7 mouse cellular contexts compared by ENCODE assay signal in the genomic region with DNA sequence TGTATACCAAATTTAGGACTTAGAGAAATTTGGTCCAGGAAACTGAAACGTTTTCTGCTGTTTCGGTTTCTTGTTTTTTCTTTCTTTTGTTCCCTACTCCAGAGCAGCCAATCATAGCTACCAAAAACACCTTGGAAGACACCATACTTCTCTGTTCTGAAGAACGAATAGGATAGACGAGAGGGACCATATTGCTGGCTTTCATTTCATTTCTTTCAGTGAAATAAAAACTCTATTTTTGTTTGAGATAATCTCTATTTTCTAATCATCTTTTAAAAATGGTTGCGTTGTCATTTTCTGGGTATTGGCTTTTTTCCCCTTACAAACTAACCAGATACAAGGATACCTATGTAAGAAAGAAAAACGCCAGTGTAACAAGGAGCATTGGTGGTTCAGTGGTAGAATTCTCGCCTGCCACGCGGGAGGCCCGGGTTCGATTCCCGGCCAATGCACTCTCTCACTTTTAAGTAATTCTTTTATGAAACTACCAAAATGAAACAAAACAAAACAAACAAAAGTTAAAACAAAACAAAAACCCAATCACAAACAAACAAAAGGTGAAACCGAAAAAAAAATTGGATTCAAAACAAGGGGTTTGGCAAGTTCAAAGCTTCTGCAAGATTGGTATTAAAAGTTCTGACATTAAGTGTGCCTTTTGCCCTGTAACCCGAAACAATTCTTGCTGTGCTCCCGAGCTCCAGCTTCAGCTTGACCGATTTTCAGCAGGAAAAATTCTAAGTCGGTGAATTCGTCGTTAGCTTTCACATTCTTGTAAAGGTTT. TPM values are rescaled to one million over a fixed set of nuclear protein-coding genes. Genes with fewer than 3 reads are reported as not detected.
DNase-seq lines count a peak whose midpoint lies in the region; ATAC-seq lines count a peak whose summit lies in the region.

No protein-coding gene starts in this region.

- peak; percentile 83 for DNase-seq in NIH3T3 (ENCODE audit: low read depth)
- DNase-seq in cerebellum, adult 8-10 months: peak; percentile 81
- peak; percentile 68 to 71 for DNase-seq in frontal cortex, postnatal 25 days (ENCODE audit: low spot score in 2 of 2)
- peak; percentile 61 to 72 for DNase-seq in left cerebral cortex, postnatal 10 days (ENCODE audit: extremely low spot score in 1 of 2, low spot score in 2 of 2)
- peak; percentile 79 for DNase-seq in right cerebral cortex, postnatal 4 days

- peak; percentile 74 for ATAC-seq in hindbrain, embryonic 13.5 days (ENCODE audit: low FRiP score)

- H3K36me3 ChIP-seq in hindbrain, embryonic 13.5 days: no peaks in the 10 kb centered on the region
- H3K36me3 ChIP-seq in megakaryocyte, embryonic 14.5 days (replicated peaks; ENCODE audit: low read length): no peaks in the 10 kb centered on the region

- WGBS in hindbrain, embryonic 13.5 days: 0% methylated on average over 19 of the region's 19 CpGs

- no peaks in the 10 kb centered on the region for H3K9me3 ChIP-seq in hindbrain, embryonic 13.5 days
- H3K9me3 ChIP-seq in megakaryocyte, embryonic 14.5 days: no peaks in the 10 kb centered on the region

- peaks cover 9% of the 10 kb centered on the region for H3K4me1 ChIP-seq in hindbrain, embryonic 13.5 days (replicated peaks)
- H3K4me1 ChIP-seq in megakaryocyte, embryonic 14.5 days: peaks cover 34% of the 10 kb centered on the region

- peak overlapping the region; percentile 53; the same call in 1 of the 2 replicates for H3K9ac ChIP-seq in hindbrain, embryonic 13.5 days

- intact Hi-C loops in left cerebral cortex, postnatal 10 days (cut with DNase I): loop anchor here (5.0 kb wide), 2 partner anchors 215 to 1575 kb away; no protein-coding TSS in a partner anchor

- peak overlapping the region; percentile 66; the same call in 1 of the 2 replicates for H3K27ac ChIP-seq in hindbrain, embryonic 13.5 days

- no peaks in the 10 kb centered on the region for H3K27me3 ChIP-seq in hindbrain, embryonic 13.5 days
- no peaks in the 10 kb centered on the region for H3K27me3 ChIP-seq in megakaryocyte, embryonic 14.5 days (replicated peaks)

- H3K4me2 ChIP-seq in hindbrain, embryonic 13.5 days: peak overlapping the region; percentile 74

- peak overlapping the region; percentile 46 for H3K4me3 ChIP-seq in hindbrain, embryonic 13.5 days
- H3K4me3 ChIP-seq in megakaryocyte, embryonic 14.5 days (replicated peaks): peak overlapping the region; percentile 89

RNA-seq across cellular contexts. Expression of gene Hist1h4h, which starts 13.8 kb away (rescaled TPM):
- polyA plus RNA-seq in hindbrain, embryonic 13.5 days (2015; fragmentation: Nextera tagmentation; extraction: Ambion mirVana): 4.2 and 5.7 TPM in 2 replicates
- 100 to 1,000 TPM; 265 to 270 TPM for total RNA-seq in left cerebral cortex, postnatal 10 days (2021)
- polyA plus RNA-seq in megakaryocyte, embryonic 14.5 days (2012; ENCODE audit: insufficient read depth, low replicate concordance): 443 and 574 TPM in 2 replicates

RNA-seq across cellular contexts. Expression of gene Hist1h2af, which starts 16.7 kb away (rescaled TPM):
- polyA plus RNA-seq in hindbrain, embryonic 13.5 days (2015; fragmentation: Nextera tagmentation; extraction: Ambion mirVana): 2.4 TPM in 1 of 2 replicates, not detected in the other
- total RNA-seq in left cerebral cortex, postnatal 10 days (2021): 10 to 100 TPM; 27.0 to 28.3 TPM
- polyA plus RNA-seq in megakaryocyte, embryonic 14.5 days (2012; ENCODE audit: insufficient read depth, low replicate concordance): 37.2 and 163 TPM in 2 replicates

RNA-seq across cellular contexts. Expression of gene Hist1h3g, which starts 18.2 kb away (rescaled TPM):
- polyA plus RNA-seq in hindbrain, embryonic 13.5 days (2015; fragmentation: Nextera tagmentation; extraction: Ambion mirVana): 1.8 and 3.0 TPM in 2 replicates
- total RNA-seq in left cerebral cortex, postnatal 10 days (2021): 10 to 100 TPM in 1 of 2 experiments, 1 to 10 TPM in 1; 9.7 to 10.4 TPM
- 5.7 and 16.4 TPM in 2 replicates for polyA plus RNA-seq in megakaryocyte, embryonic 14.5 days (2012; ENCODE audit: insufficient read depth, low replicate concordance)

RNA-seq across cellular contexts. Expression of gene Hist1h2bh, which starts 26.2 kb away (rescaled TPM):
- 0.29 TPM in 1 of 2 replicates, not detected in the other for polyA plus RNA-seq in hindbrain, embryonic 13.5 days (2015; fragmentation: Nextera tagmentation; extraction: Ambion mirVana)
- total RNA-seq in left cerebral cortex, postnatal 10 days (2021): 1 to 10 TPM; 1.4 to 1.7 TPM
- 1.4 and 2.0 TPM in 2 replicates for polyA plus RNA-seq in megakaryocyte, embryonic 14.5 days (2012; ENCODE audit: insufficient read depth, low replicate concordance)

RNA-seq across cellular contexts. Expression of gene Hist1h3f, which starts 26.8 kb away (rescaled TPM):
- polyA plus RNA-seq in hindbrain, embryonic 13.5 days (2015; fragmentation: Nextera tagmentation; extraction: Ambion mirVana): 0.38 TPM in 1 of 2 replicates, not detected in the other
- 10 to 100 TPM; 22.6 to 23.0 TPM for total RNA-seq in left cerebral cortex, postnatal 10 days (2021)
- polyA plus RNA-seq in megakaryocyte, embryonic 14.5 days (2012; ENCODE audit: insufficient read depth, low replicate concordance): 7.0 TPM in 1 of 2 replicates, not detected in the other

Comparison
In these comparisons a context has a peak if more than half of its experiments do, and no peak if none do; other contexts are left out.
1. Peak in every context shown above with its lines: DNase-seq, ATAC-seq, H3K4me3 ChIP-seq and H3K27ac ChIP-seq.
2. RNA of gene Hist1h4h, which starts 13.8 kb away (polyA plus RNA-seq): 443 to 574 TPM in megakaryocyte, embryonic 14.5 days; 4.2 to 5.7 TPM in hindbrain, embryonic 13.5 days; every median in the first group is over 10 times any median in the second.
3. RNA of gene Hist1h2af, which starts 16.7 kb away (polyA plus RNA-seq): 37.2 to 163 TPM in megakaryocyte, embryonic 14.5 days; 2.4 TPM in hindbrain, embryonic 13.5 days; every median in the first group is over 10 times any median in the second.